Mouse (Mus musculus) heart, embryonic 12.5 days (tissue): ENCODE measurements around the gene Nudt7. TPM values are rescaled to one million over a fixed set of nuclear protein-coding genes. Genes with fewer than 3 reads are reported as not detected.

Source experiments
- polyA plus RNA-seq: library from polyadenylated mRNA; unstranded; fragments of >200 nt; fragmentation: Nextera tagmentation; extraction: Ambion mirVana; gene quantifications from 2 replicates; pipeline ENCODE4 v1.2.1, GENCODE M21; 2016

The Nudt7 gene
- polyA plus RNA-seq, 1 experiment from 2014 or later = 23.7 TPM

Other genes starting within 250 kb of the Nudt7 start
- gene Vat1l, start 72.1 kb downstream of the Nudt7 start, polyA plus RNA-seq = 0.59 and 0.66 TPM in 2 replicates